Mouse (Mus musculus) kidney, adult 2 months (tissue): Measurements from ENCODE around the gene Zfp691. TPM values are rescaled to one million over a fixed set of nuclear protein-coding genes. Genes with fewer than 3 reads are reported as not detected.

Source experiments
- DNase-seq: peaks from one replicate; pipeline ENCODE4 v3.0.0; 2021
- H3K27ac ChIP-seq: fragments of 200-500 bp; 2 replicates; pipeline ENCODE4 v1.5.1; 2012; ENCODE audit warnings: low read depth, low read length, control low read depth, inconsistent platforms; ENCODE audit not compliant: insufficient read depth
- H3K27me3 ChIP-seq: fragments of 200-500 bp; replicated peaks from 2 replicates; pipeline ENCODE4 v1.6.1; 2012; ENCODE audit warnings: mild to moderate bottlenecking, moderate library complexity, low read length, inconsistent platforms; ENCODE audit not compliant: control insufficient read depth, insufficient read depth
- H3K36me3 ChIP-seq: fragments of 200-500 bp; 2 replicates; pipeline ENCODE4 v1.6.1; 2012; ENCODE audit warnings: mild to moderate bottlenecking, moderate library complexity, low read length, inconsistent platforms; ENCODE audit not compliant: control insufficient read depth, insufficient read depth
- H3K4me1 ChIP-seq: fragments of 200-500 bp; 2 replicates; pipeline ENCODE4 v1.6.1; 2011; ENCODE audit warnings: low read length; ENCODE audit not compliant: control insufficient read depth, insufficient read depth
- H3K4me3 ChIP-seq: fragments of 200-500 bp; 2 replicates; pipeline ENCODE4 v1.5.1; 2011; ENCODE audit warnings: mild to moderate bottlenecking, low read depth, low read length, control low read depth; ENCODE audit not compliant: insufficient read depth
- CTCF ChIP-seq: fragments of 200-500 bp; conservative IDR thresholded peaks from 2 replicates; pipeline ENCODE4 v1.5.1; 2011; ENCODE audit warnings: low read depth, mild to moderate bottlenecking, control low read depth, low read length, moderate library complexity, mixed read lengths; ENCODE audit not compliant: insufficient read depth, insufficient read length
- POLR2A ChIP-seq: fragments of 200-500 bp; IDR thresholded peaks from one replicate; pipeline ENCODE4 v1.6.1; 2011; ENCODE audit warnings: low read depth, low read length, control low read depth
- WGBS: fragments of 180-500 bp; shearing (Covaris S2); methylation state at CpG from one replicate; pipeline ENCODE4 v1.1.7; 2018; 5-methylcytosine and 5-hydroxymethylcytosine counted together
- polyA plus RNA-seq: library from polyadenylated mRNA; depleted of rRNA; stranded (reverse); fragments of >200 nt; gene quantifications from 2 replicates; pipeline ENCODE4 v1.2.3, GENCODE M21; 2012

Gene Zfp691
- polyA plus RNA-seq, 1 experiment: 19.3 TPM

- Histone ChIP-seq H3K36me3 (no peaks in the 10 kb centered on the region; the same call in 1 of the 2 replicates), H3K4me3 (no peak overlapping the region), H3K27ac (no peak overlapping the region), H3K4me1 (peaks cover 2% of the 10 kb centered on the region; the same call in 1 of the 2 replicates), H3K27me3 (no peaks in the 10 kb centered on the region)
- peak; percentile 81 for TF ChIP-seq CTCF
- TF ChIP-seq POLR2A: no peak
- peak; percentile 88 for DNase-seq
- 2% methylated on average over 4 of the region's 4 CpGs for WGBS
These were observed 6.3 kb downstream of the Zfp691 start for GRCm38 (mm10) chr4:119167663-119168062.

DNA sequence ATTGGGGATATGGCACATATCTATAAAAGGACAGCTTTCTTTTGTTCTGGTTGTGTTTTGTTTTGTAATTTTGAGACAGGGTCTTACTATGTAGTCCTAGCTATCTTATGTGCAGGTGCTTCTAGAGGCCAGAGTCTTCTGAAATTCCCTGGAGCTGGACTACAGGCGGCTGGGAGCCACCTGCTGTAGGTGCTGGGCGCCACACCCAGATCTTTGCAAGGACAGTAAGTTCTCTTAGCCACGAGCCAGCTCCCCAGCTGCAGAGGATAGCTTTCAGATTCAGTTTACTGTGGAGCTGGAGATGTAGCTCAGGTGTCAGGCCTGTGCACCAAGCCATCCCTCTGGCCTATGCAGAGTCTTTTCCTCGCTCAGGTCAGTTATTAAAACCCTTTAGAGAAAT is 6.9 kb downstream of the Zfp691 start:
- WGBS: 81% methylated on average over 4 of the region's 4 CpGs
- Histone ChIP-seq H3K4me1 (no peaks in the 10 kb centered on the region), H3K36me3 (no peaks in the 10 kb centered on the region; the same call in 1 of the 2 replicates), H3K27ac (no peak overlapping the region), H3K4me3 (no peak overlapping the region), H3K27me3 (no peaks in the 10 kb centered on the region)
- no peak for DNase-seq
- TF ChIP-seq POLR2A (no peak), CTCF (no peak)

DNA sequence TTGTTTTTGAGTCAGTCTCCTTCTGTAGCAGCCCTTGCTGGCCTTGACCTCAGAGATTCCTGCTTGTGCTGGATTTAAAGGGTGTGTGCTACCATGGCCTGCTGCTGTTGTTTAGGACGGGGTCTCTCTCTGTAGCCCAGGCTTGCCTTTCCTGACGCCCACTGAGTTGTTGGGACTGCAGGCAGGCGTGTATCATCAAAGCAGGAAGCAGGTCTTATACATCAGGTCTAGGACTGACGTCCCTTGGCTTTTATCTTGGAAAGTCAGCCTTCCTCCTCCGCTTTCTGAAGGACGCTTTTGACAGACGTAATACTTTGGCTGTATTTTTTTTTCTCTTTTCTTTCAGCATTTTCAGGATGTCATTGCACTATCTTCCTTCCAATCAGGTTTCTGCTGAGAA is 8.1 kb downstream of the Zfp691 start:
- Histone ChIP-seq H3K36me3 (no peaks in the 10 kb centered on the region; the same call in 1 of the 2 replicates), H3K27me3 (no peaks in the 10 kb centered on the region), H3K4me1 (no peaks in the 10 kb centered on the region), H3K4me3 (no peak overlapping the region), H3K27ac (no peak overlapping the region)
- DNase-seq: no peak
- TF ChIP-seq CTCF: no peak
- TF ChIP-seq POLR2A: no peak
- WGBS: 69% methylated on average over 7 of the region's 7 CpGs

DNA sequence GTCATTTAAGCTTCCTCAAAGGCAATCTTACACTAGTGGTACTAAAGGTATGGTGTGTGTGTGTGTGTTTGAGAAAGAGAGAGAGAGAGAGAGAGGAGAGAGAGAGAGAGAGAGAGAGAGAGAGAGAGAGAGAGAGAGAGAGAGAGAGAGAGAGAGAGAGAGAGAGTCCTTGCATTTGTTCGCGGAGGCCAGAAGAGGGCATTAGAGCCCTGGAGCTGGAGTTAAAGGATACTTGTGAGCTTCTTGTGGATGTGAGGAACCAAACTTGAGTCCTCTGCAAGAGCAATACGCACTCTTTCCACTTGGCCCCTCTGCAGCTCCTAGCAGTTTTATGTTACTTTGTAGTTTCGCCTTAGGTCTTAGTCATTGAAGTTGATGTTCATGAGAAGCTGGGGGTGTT is 11.0 kb downstream of the Zfp691 start:
- Histone ChIP-seq H3K36me3 (no peaks in the 10 kb centered on the region), H3K27ac (no peak overlapping the region), H3K4me1 (no peaks in the 10 kb centered on the region), H3K27me3 (no peaks in the 10 kb centered on the region), H3K4me3 (no peak overlapping the region)
- no peak for DNase-seq
- no peak for TF ChIP-seq POLR2A
- TF ChIP-seq CTCF: 0 out of 2 replicates have a peak, but pooled peaks have one; percentile 7
- WGBS: 82% methylated on average over 4 of the region's 4 CpGs

DNA sequence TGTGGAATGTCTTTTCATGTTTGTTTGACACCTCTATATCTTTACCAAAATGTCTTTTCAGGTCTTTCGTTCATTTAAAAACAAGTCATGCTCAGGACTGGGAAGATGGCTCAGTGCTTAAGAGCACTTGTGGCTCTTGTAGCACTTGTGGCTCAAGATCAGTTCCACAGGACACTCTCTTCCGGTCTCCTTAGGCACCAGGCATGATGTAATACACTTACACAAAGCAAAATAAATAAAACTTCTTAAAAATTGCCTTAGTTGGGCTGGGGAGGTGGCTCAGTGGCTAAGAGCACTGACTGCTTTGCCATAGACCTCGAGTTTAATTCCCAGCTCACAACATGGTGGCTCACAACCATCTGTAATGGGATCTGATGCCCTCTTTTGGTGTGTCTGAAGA is 12.6 kb downstream of the Zfp691 start:
- 75% methylated on average over 3 of the region's 3 CpGs for WGBS
- no peaks in the 10 kb centered on the region for H3K27me3 ChIP-seq
- no peaks in the 10 kb centered on the region for H3K4me1 ChIP-seq

DNA sequence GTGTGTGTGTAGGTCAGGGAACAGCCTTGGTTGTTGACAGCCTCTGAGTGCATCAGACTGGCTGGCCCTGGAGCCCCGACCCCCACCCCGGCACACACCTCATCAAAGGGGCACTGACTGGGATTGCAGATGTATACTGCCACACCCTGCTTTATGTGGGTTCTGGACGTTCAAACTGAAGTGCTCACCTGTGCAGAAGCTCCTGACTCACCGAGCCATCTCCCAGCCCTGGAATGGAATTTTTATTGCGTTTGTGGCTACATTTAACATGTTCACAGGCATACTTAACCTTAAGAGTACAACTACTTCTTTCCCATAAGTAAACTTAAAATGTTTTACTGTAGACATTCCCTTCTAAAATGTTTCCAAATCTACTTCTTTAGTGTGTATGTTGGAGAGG is 16.1 kb downstream of the Zfp691 start:
- H3K4me3 ChIP-seq: no peak overlapping the region
- no peaks in the 10 kb centered on the region for H3K4me1 ChIP-seq
- no peaks in the 10 kb centered on the region for H3K27me3 ChIP-seq
- no peak overlapping the region for H3K27ac ChIP-seq
- TF ChIP-seq CTCF (no peak), POLR2A (no peak)
- DNase-seq: no peak
- H3K36me3 ChIP-seq: no peaks in the 10 kb centered on the region
- WGBS: 62% methylated on average over 5 of the region's 5 CpGs

More for the DNA sequence above, 12.6 kb downstream of the Zfp691 start:
- TF ChIP-seq POLR2A: no peak
- no peak for TF ChIP-seq CTCF
- no peak overlapping the region for H3K4me3 ChIP-seq
- no peak overlapping the region for H3K27ac ChIP-seq
- H3K36me3 ChIP-seq: no peaks in the 10 kb centered on the region
- DNase-seq: no peak

- no peak overlapping the region for H3K27ac ChIP-seq
- 36% methylated on average over 2 of the region's 2 CpGs for WGBS
- no peaks in the 10 kb centered on the region for H3K4me1 ChIP-seq
- no peak overlapping the region for H3K4me3 ChIP-seq
- no peaks in the 10 kb centered on the region for H3K36me3 ChIP-seq
- no peaks in the 10 kb centered on the region for H3K27me3 ChIP-seq
- TF ChIP-seq CTCF (peak; percentile 51), POLR2A (no peak)
- peak; percentile 69 for DNase-seq
These were observed 16.8 kb downstream of the Zfp691 start for GRCm38 (mm10) chr4:119157186-119157585.

- Histone ChIP-seq H3K36me3 (no peaks in the 10 kb centered on the region), H3K27me3 (no peaks in the 10 kb centered on the region), H3K4me3 (no peak overlapping the region), H3K4me1 (no peaks in the 10 kb centered on the region), H3K27ac (no peak overlapping the region)
- 80% methylated on average over 11 of the region's 11 CpGs for WGBS
- TF ChIP-seq CTCF (no peak), POLR2A (no peak)
- no peak for DNase-seq
These were observed 25.3 kb downstream of the Zfp691 start for GRCm38 (mm10) chr4:119148741-119149140.
